Mouse (Mus musculus) embryo, embryonic 10 days (tissue): ENCODE measurements around the gene Atp2c2.

Experiments used
- DNase-seq: peaks from one replicate; pipeline ENCODE4 v3.0.0-alpha.2; 2015; ENCODE audit warnings: low spot score

The Atp2c2 gene

GRCm38 (mm10) chr8:119707146-119707545 lies 7.3 kb downstream of the Atp2c2 start:
- DNase-seq, result no peak

- DNase-seq, result no peak
These were observed 8.7 kb downstream of the Atp2c2 start for GRCm38 (mm10) chr8:119708471-119708870.

- no peak for DNase-seq
These were observed 9.3 kb downstream of the Atp2c2 start for GRCm38 (mm10) chr8:119708878-119709702.

- DNase-seq, result no peak
These were observed 9.9 kb downstream of the Atp2c2 start for GRCm38 (mm10) chr8:119709703-119710093.

GRCm38 (mm10) chr8:119712226-119712625 lies 12.4 kb downstream of the Atp2c2 start:
- DNase-seq, result no peak

- no peak for DNase-seq
These were observed 13.6 kb downstream of the Atp2c2 start for GRCm38 (mm10) chr8:119713421-119713820.

GRCm38 (mm10) chr8:119715221-119715620 lies 15.4 kb downstream of the Atp2c2 start:
- DNase-seq, result no peak

GRCm38 (mm10) chr8:119716730-119717299 lies 17.0 kb downstream of the Atp2c2 start:
- peak; percentile 35 for DNase-seq

GRCm38 (mm10) chr8:119717765-119718164 lies 18.0 kb downstream of the Atp2c2 start:
- DNase-seq, result peak; percentile 67

- no peak for DNase-seq
These were observed 19.2 kb downstream of the Atp2c2 start for GRCm38 (mm10) chr8:119719011-119719501.

GRCm38 (mm10) chr8:119722348-119722747 lies 22.5 kb downstream of the Atp2c2 start:
- DNase-seq, result no peak

- DNase-seq, result no peak
These were observed 23.9 kb downstream of the Atp2c2 start for GRCm38 (mm10) chr8:119723676-119724075.

GRCm38 (mm10) chr8:119724596-119724995 lies 24.8 kb downstream of the Atp2c2 start:
- no peak for DNase-seq

GRCm38 (mm10) chr8:119727093-119727492 lies 27.3 kb downstream of the Atp2c2 start:
- DNase-seq, result no peak

- DNase-seq, result no peak
These were observed 28.6 kb downstream of the Atp2c2 start for GRCm38 (mm10) chr8:119728351-119728895.

GRCm38 (mm10) chr8:119732072-119732471 lies 32.3 kb downstream of the Atp2c2 start:
- no peak for DNase-seq

- no peak for DNase-seq
These were observed 36.6 kb downstream of the Atp2c2 start for GRCm38 (mm10) chr8:119736348-119736917.

GRCm38 (mm10) chr8:119737093-119737900 lies 37.5 kb downstream of the Atp2c2 start:
- no peak for DNase-seq

GRCm38 (mm10) chr8:119738129-119738907 lies 38.5 kb downstream of the Atp2c2 start:
- no peak for DNase-seq

- no peak for DNase-seq
These were observed 40.8 kb downstream of the Atp2c2 start for GRCm38 (mm10) chr8:119740634-119741033.

GRCm38 (mm10) chr8:119742409-119742808 lies 42.6 kb downstream of the Atp2c2 start:
- DNase-seq, result no peak
